Mouse (Mus musculus) lung, postnatal 0 days (tissue): ENCODE measurements around the gene AU022751.
A peak's percentile ranks its signal among the peaks of the same experiment; 100 is the strongest.

Experiments used
- CTCF ChIP-seq: IDR thresholded peaks from 2 replicates; pipeline ENCODE4 v1.5.1; 2016; ENCODE audit warnings: antibody characterized with exemption, mild to moderate bottlenecking
- EP300 ChIP-seq: IDR thresholded peaks from 2 replicates; pipeline ENCODE4 v1.6.1; 2016; ENCODE audit warnings: antibody characterized with exemption, mild to moderate bottlenecking, control low read depth

- TF ChIP-seq CTCF = peak; percentile 39
- TF ChIP-seq EP300 = no peak
Measured at GRCm38 (mm10) chrX:6091996-6092757, 9.0 kb upstream of the AU022751 start.
